Mouse (Mus musculus): ENCODE measurements around the gene AL732309.1. TPM values are rescaled to one million over a fixed set of nuclear protein-coding genes. Genes with fewer than 3 reads are reported as not detected.
A peak's percentile ranks its signal among the peaks of the same experiment; 100 is the strongest.

AL732309.1 gene
- polyA plus RNA-seq (2016; fragmentation: Nextera tagmentation; extraction: Ambion mirVana): 4.4 and 4.8 TPM in 2 replicates

GRCm38 (mm10) chr2:25246183-25247072 is at the start of gene AL732309.1:
TSS of gene AL732309.1 (minus strand) at chr2:25246863.
- ATAC-seq: no peak
- 77% methylated on average over 10 of the region's 10 CpGs for WGBS (ENCODE audit: insufficient replicate concordance)
- no peak within 1 kb of the TSS for H3K27ac ChIP-seq
- no peak within 1 kb of the TSS for H3K4me3 ChIP-seq
- H3K4me2 ChIP-seq: no peak within 1 kb of the TSS
- peaks cover 26% of the 10 kb centered on the region for H3K27me3 ChIP-seq (replicated peaks)
- no peak within 1 kb of the TSS for H3K9ac ChIP-seq
- peaks cover 64% of the 10 kb centered on the region for H3K36me3 ChIP-seq
- H3K9me3 ChIP-seq (replicated peaks): no peaks in the 10 kb centered on the region
- peaks cover 16% of the 10 kb centered on the region for H3K4me1 ChIP-seq

- no peaks in the 10 kb centered on the region for H3K9me3 ChIP-seq (replicated peaks)
- no peak overlapping the region for H3K9ac ChIP-seq
- H3K27ac ChIP-seq: no peak overlapping the region
- peaks cover 11% of the 10 kb centered on the region for H3K4me1 ChIP-seq
- no peak overlapping the region for H3K4me3 ChIP-seq
- H3K36me3 ChIP-seq: no peaks in the 10 kb centered on the region
- no peak for ATAC-seq
- WGBS (ENCODE audit: insufficient replicate concordance): 62% methylated on average over 9 of the region's 9 CpGs
- no peak overlapping the region for H3K4me2 ChIP-seq
- H3K27me3 ChIP-seq (replicated peaks): peaks cover 99% of the 10 kb centered on the region
Observed at GRCm38 (mm10) chr2:25293706-25294105, 47.0 kb upstream of the AL732309.1 start.

- H3K27ac ChIP-seq: no peak overlapping the region
- H3K27me3 ChIP-seq (replicated peaks): peaks cover 100% of the 10 kb centered on the region
- H3K4me2 ChIP-seq: no peak overlapping the region
- no peak overlapping the region for H3K4me3 ChIP-seq
- no peaks in the 10 kb centered on the region for H3K9me3 ChIP-seq (replicated peaks)
- H3K9ac ChIP-seq: no peak overlapping the region
- H3K36me3 ChIP-seq: no peaks in the 10 kb centered on the region
- peaks cover 11% of the 10 kb centered on the region for H3K4me1 ChIP-seq
- no peak for ATAC-seq
- WGBS (ENCODE audit: insufficient replicate concordance): 0% methylated on average over 1 of the region's 1 CpGs
Observed at GRCm38 (mm10) chr2:25292856-25293255, 46.2 kb upstream of the AL732309.1 start.

GRCm38 (mm10) chr2:25292054-25292544 is 45.4 kb upstream of the AL732309.1 start:
- ATAC-seq: 0 out of 2 replicates have a peak, but pooled peaks have one; percentile 19
- Histone ChIP-seq H3K9me3 (replicated peaks) (no peaks in the 10 kb centered on the region), H3K4me3 (peak overlapping the region; percentile 33), H3K36me3 (no peaks in the 10 kb centered on the region), H3K4me1 (peaks cover 15% of the 10 kb centered on the region), H3K27me3 (replicated peaks) (peaks cover 95% of the 10 kb centered on the region), H3K9ac (no peak overlapping the region), H3K4me2 (peak overlapping the region; percentile 60), H3K27ac (no peak overlapping the region)
- WGBS (ENCODE audit: insufficient replicate concordance): 5% methylated on average over 39 of the region's 43 CpGs

GRCm38 (mm10) chr2:25291184-25292053 is 44.8 kb upstream of the AL732309.1 start:
- no peak overlapping the region for H3K4me3 ChIP-seq
- peaks cover 21% of the 10 kb centered on the region for H3K4me1 ChIP-seq
- H3K27ac ChIP-seq: no peak overlapping the region
- no peak for ATAC-seq
- H3K9ac ChIP-seq: no peak overlapping the region
- peaks cover 88% of the 10 kb centered on the region for H3K27me3 ChIP-seq (replicated peaks)
- 10% methylated on average over 32 of the region's 32 CpGs for WGBS (ENCODE audit: insufficient replicate concordance)
- no peaks in the 10 kb centered on the region for H3K9me3 ChIP-seq (replicated peaks)
- H3K36me3 ChIP-seq: peaks cover under 1% of the 10 kb centered on the region; the same call in 1 of the 2 replicates
- H3K4me2 ChIP-seq: peak overlapping the region; percentile 60

GRCm38 (mm10) chr2:25290816-25291130 is 44.1 kb upstream of the AL732309.1 start:
- Histone ChIP-seq H3K27ac (no peak overlapping the region), H3K9ac (no peak overlapping the region), H3K9me3 (replicated peaks) (no peaks in the 10 kb centered on the region), H3K27me3 (replicated peaks) (peaks cover 81% of the 10 kb centered on the region), H3K4me1 (peaks cover 28% of the 10 kb centered on the region), H3K36me3 (peaks cover 7% of the 10 kb centered on the region), H3K4me3 (no peak overlapping the region), H3K4me2 (no peak overlapping the region)
- ATAC-seq: no peak
- WGBS (ENCODE audit: insufficient replicate concordance): 4% methylated on average over 18 of the region's 18 CpGs

- H3K4me2 ChIP-seq: no peak overlapping the region
Observed at GRCm38 (mm10) chr2:25290101-25290815, 43.6 kb upstream of the AL732309.1 start.

GRCm38 (mm10) chr2:25289651-25290050 is 43.0 kb upstream of the AL732309.1 start, which contains the start of gene Lrrc26:
TSS of gene Lrrc26 (plus strand) at chr2:25289915.
- H3K27me3 ChIP-seq (replicated peaks): peaks cover 70% of the 10 kb centered on the region
- peaks cover 31% of the 10 kb centered on the region for H3K4me1 ChIP-seq
- H3K9me3 ChIP-seq (replicated peaks): no peaks in the 10 kb centered on the region
- WGBS (ENCODE audit: insufficient replicate concordance): 14% methylated on average over 11 of the region's 11 CpGs
- ATAC-seq: no peak
- no peak within 1 kb of the TSS for H3K9ac ChIP-seq
- H3K36me3 ChIP-seq: peaks cover 18% of the 10 kb centered on the region
- H3K4me2 ChIP-seq: no peak within 1 kb of the TSS
- H3K27ac ChIP-seq: no peak within 1 kb of the TSS
- H3K4me3 ChIP-seq: no peak within 1 kb of the TSS

More at GRCm38 (mm10) chr2:25290101-25290815, 43.6 kb upstream of the AL732309.1 start:
- WGBS (ENCODE audit: insufficient replicate concordance): 3% methylated on average over 54 of the region's 54 CpGs
- Histone ChIP-seq H3K9me3 (replicated peaks) (no peaks in the 10 kb centered on the region), H3K4me3 (no peak overlapping the region), H3K36me3 (peaks cover 12% of the 10 kb centered on the region), H3K27ac (no peak overlapping the region), H3K4me1 (peaks cover 31% of the 10 kb centered on the region), H3K27me3 (replicated peaks) (peaks cover 76% of the 10 kb centered on the region), H3K9ac (no peak overlapping the region)
- ATAC-seq: no peak

GRCm38 (mm10) chr2:25288734-25289345 is 42.2 kb upstream of the AL732309.1 start:
- WGBS (ENCODE audit: insufficient replicate concordance): 68% methylated on average over 7 of the region's 7 CpGs
- Histone ChIP-seq H3K9me3 (replicated peaks) (no peaks in the 10 kb centered on the region), H3K9ac (no peak overlapping the region), H3K4me1 (peaks cover 31% of the 10 kb centered on the region), H3K4me2 (no peak overlapping the region), H3K27me3 (replicated peaks) (peaks cover 62% of the 10 kb centered on the region), H3K4me3 (no peak overlapping the region), H3K27ac (no peak overlapping the region), H3K36me3 (peaks cover 26% of the 10 kb centered on the region)
- no peak for ATAC-seq

- Histone ChIP-seq H3K4me2 (peak within 1 kb of the TSS; percentile 21; the same call in 1 of the 2 replicates), H3K27me3 (replicated peaks) (peaks cover 54% of the 10 kb centered on the region), H3K9me3 (replicated peaks) (no peaks in the 10 kb centered on the region), H3K27ac (no peak within 1 kb of the TSS), H3K36me3 (peaks cover 34% of the 10 kb centered on the region), H3K9ac (no peak within 1 kb of the TSS), H3K4me3 (no peak within 1 kb of the TSS), H3K4me1 (peaks cover 31% of the 10 kb centered on the region)
- WGBS (ENCODE audit: insufficient replicate concordance): 79% methylated on average over 6 of the region's 6 CpGs
- ATAC-seq: no peak
Observed at GRCm38 (mm10) chr2:25287927-25288649, 41.4 kb upstream of the AL732309.1 start, which contains the start of gene Tmem210. TSS of gene Tmem210 (plus strand) at chr2:25288145.

Measured in liver, embryonic 12.5 days (tissue).